Mouse (Mus musculus): ENCODE measurements at regions not wholly inside any gene's neighbourhood (a gene's known extent, or its start where the extent isn't known, plus 50 kb on each side); places are given as distances from the start of the nearest gene placed in this dataset.

DNA sequence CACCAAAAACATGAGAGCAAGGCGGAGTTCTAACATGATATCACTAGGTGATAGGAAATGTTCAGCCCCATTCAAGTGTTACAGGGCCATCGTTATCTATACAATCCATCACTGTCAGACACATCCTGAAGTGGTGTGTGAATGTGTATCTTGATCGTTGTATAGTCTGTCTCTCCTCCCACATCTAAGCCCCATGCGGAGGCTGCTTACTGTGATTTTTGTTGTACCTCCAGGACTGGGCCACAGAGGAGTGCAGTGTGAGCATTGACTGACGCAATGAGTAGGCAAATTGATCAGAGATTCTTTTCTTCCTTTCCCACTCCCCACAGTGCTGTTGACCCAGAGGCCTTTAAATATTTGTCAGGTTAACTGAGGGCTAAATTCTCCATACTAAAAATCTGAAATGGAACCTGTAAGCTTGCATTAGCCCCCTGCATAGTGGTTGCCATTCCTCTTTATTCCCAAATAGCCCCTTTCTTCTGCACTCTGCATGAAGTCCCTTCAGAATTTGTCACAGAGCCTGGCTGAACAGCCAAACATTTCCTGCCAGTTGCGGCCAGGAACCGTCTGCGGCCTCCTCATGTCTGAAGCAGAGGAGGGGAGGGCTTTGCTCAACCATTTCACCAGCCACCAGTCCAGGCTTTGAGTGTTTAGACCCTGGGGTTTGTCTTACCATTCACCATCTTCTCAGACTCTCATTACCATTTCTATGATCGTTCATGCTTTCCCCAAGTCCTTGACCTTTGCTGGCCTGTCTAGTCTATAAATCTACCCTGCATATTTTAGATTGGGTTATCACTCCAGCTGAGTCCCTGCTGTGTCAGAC, 119.3 kb downstream of the Ttc8 start:
- no peak for DNase-seq

DNA sequence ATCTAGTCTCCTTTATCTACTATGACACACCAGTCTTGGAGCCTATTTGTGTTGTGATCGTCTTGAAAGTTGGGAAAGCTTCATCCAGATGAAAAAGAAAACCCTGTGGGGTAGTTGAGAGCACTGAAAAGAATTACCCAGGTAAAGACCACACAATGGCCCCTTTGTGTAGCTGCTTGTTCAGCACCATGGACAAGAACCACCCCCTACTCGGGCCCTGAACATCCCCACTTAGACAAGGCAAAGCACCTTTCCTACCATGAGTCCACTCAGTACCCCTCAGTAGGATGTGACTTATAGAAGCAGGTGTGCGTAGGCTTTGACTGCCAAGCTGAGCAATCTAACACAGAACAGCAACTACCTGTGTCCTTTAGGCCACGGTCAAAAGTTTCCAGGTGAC, 121.2 kb downstream of the Ttc8 start:
- DNase-seq: no peak

DNA sequence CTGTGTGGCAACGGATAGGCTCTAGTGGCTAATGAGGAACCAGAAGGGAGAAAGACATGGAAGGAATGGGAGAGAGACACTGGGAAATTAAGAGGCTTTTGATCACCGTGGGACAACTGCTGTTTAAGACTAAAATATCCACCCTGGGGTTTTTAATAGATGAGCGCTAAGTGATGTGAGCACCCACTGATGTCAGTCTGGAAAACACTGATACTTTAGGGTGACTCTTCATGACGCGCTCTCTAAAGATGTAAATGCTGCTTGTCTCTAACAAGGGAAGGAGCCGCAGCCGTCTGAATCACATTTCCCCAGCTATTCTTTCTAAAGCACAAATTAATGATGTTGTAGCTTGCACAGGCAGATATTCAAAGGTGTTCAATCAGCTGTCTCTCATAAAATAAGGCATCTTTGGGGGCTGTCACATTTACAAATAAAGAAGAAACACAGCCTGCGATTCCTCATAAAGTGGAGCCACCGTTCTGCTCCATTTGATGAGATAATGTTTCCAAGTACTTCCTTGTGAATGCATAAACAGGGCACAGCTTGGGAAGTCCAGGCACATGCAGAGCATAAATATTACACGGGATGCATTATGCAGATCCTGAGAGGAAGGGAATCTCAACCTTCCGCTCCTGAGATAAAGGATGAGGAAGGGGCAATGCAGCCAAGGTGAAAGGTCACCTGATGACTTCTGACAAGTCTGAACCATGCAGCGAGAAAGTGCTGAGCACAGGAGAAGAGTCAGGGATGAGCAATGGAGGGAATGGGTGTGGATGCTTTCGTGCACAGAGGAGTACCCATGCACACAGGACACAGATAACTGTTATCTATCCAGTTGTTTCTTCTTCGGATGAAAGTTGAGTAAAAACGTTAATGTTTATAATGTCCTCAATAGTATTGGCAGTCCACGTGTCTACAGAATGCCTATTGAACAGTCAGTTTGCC, 122.8 kb downstream of the Ttc8 start:
- no peak for DNase-seq

DNA sequence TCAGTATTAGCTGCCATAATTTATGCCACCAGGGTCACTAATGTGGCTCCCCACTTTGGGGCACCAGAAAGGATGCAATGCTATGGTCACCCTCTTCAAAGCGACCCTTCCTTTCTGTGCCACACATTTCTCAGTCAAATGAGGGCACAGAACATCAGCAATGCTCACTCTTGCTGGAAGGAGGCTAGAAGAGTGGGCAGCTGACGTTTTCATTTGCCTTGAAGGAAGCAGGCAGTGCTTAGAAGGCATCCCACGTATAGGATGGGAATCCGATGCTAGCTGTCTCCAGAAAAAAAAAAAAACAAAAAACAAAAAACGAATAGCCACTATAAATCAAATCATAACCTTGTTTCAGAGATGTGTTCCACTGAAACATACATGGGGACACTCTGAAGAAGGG, 124.1 kb downstream of the Ttc8 start:
- no peak for DNase-seq

DNA sequence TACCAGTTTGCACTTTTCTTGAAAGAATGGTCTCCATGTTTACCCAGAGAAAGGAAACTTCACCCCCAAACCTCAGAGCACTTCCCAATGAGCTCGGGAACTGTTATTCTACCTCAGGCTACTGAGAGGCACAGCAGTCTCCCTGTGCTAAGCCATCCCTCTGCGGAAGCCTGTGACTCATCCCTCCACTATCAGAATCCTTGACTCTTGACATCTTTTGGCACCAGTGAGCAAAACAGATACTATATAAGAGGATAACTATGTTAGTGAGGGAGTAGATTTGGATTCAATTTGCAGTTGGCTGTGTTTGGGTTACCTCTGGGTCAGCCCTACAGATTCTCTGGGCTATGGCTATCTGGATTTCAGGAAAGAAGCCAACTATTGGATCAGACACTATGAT, 130.1 kb downstream of the Ttc8 start:
- DNase-seq: peak; percentile 42

DNA sequence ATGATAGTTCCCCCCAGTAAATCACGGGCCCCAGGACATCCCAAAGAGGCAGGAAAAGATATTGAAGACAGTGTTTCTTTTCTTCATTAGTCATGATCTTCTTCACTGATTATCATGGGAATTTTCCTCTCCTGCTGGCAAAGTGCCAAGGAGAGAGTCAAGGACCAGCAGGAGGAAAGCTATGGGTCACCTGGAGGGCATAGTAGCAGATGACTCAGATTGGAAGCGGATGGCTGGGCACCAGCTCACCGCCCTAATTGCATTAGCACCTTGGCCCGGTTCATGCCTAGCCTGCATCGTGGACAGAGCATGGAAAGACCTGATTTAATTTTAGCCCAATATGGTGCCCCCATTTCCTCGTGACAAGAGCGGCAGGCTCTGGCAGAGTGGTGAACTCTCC, 132.2 kb downstream of the Ttc8 start:
- peak; percentile 32 for DNase-seq

DNA sequence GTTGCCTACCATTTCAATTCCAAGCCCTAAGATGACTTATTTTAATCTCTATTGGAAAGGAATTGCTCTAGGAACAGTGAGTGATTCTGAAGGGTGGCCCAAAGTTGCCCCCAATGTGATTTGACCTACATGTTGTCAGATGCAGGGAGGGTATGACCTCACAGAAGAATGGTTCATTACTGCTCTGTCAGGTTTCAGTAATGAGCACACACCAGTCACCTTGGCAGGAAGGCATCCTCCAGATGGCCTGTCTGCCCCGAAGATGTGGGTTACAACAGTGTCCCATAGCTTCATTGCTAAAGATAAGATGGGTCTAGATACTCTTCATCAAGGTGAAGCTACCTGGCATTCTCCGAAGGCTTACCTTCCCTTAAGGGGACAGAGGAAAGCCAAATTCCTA, 137.1 kb downstream of the Ttc8 start:
- DNase-seq: no peak

DNA sequence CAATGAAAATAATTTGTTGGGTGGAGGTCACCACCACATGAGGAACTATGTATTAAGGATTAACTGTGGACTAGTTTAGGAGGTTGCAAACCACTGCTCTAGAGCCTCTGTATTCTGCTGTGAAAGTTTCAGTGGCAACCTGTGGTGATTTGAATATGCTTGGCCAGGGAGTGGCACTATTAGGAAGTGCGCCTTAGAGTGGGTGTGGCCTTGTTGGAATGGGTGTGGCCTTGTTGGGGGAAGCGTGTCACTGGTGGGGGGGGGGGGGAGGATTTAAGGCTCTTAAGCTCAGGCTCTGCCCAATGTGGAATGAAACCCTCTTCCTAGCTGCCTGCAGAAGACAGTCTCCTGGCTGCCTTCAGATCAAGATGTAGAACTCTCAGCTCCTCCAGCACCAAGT, 138.5 kb downstream of the Ttc8 start:
- no peak for DNase-seq

DNA sequence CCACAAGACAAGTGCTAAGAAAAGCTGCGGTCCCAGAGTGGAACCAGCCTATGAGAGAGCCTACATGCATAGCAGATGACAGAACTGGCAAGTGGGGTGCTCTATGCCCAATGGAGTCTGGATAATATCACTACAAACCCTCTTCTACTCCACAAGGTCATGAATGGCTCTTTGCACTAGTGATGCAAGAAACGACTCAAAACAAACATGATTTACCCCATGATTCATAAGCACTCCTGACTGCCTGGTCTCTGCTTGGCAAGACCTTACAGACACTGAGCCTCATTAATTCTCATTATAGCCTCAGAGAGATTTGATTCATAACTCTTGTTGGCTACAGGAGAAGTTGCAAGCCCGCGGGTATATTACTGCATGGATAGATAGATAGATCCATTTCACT, 139.1 kb downstream of the Ttc8 start:
- no peak for DNase-seq

DNA sequence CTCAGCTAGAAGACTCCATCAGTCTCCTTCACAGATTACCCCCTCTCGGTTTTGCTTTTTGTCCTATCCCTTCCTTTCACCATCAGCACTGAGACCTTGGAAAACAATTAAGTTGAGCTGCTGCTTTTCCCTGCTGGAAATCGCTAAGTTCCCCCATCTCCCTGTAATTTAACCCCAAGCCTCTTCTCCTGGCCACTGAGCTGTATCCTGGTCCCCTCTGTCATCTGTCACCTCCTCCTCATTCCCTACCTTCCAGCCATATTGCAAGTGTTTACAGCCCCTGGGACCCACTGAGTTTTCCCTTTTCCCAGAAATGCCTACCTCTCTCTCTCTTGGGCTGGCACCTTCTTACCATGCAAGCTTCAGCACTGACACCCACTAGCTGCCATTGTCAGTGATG, 140.3 kb downstream of the Ttc8 start:
- DNase-seq: no peak

DNA sequence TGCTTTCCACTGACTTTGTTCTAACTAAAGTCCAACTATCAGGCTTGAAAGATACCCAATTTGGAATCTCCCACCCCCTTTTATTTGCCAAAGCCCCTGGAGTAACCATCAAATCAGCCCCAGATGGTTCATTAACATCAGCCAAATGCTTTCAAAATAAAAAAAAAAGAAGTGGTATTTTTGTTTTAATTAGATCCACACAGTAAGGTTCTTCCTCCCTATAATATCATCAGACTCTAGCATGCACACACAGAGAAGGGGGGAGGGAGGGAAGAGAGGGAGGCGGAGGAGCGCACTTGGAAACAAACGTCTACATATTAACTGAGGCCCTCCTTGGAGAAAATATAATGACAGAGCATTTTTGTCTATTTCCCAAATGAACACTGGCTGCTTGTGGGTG, 143.1 kb downstream of the Ttc8 start:
- DNase-seq: no peak

DNA sequence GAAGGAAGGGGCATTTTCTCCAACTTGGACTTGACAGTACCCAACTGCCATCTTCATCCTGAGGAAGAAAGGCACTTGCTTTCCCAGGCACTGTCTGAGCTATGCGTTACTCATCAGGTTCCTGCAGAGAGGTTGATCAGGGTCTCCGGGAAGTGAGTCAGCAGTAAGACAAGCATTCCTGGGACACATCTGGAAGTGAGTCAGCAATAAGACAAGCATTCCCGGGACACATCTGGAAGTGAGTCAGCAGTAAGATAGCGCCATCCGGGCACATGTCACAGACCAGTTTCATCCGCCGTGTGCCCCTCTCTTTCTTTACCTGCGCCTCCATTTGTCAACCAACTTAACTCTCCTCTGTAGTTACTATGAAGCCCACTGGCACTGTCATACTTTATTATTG, 143.5 kb downstream of the Ttc8 start:
- DNase-seq: peak; percentile 21

DNA sequence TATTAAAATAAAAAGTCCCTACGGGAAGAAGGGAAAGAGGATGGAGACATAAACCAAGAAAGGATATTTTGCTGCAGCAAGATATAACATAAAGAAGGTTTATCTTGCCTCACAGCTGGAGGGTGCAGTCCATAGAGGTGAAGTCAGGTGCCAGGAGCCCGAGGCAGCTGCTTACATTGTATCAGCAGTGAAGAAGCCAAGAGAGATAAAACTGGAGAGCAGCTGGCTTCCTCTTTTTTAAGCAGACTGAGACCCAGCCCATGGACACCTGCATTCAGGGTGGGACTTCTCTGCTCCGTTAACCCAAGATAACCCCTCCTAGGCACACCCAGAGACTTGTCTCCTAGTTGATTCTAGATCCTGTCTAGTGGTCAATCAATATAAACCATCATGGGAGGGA, 147.6 kb downstream of the Ttc8 start:
- DNase-seq: no peak

DNA sequence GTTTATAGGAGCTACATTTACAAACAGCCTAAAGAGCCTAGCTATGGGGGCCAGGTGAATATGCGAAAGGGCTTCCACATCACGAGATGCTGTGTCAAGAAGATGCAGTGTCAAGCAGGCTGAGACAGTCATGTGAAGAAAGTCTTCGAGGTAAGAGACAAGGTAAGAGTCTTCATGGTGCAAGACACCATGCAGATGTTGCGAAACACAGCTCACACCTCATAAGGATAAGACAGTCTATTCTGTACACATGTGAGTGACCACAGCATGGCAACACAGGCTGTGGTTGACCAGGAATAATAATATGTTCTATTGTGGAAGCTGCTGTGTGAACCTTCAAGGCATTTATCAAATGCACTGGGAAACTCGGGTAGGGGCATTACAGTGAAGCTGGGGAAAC, 153.4 kb downstream of the Ttc8 start:
- no peak for DNase-seq

DNA sequence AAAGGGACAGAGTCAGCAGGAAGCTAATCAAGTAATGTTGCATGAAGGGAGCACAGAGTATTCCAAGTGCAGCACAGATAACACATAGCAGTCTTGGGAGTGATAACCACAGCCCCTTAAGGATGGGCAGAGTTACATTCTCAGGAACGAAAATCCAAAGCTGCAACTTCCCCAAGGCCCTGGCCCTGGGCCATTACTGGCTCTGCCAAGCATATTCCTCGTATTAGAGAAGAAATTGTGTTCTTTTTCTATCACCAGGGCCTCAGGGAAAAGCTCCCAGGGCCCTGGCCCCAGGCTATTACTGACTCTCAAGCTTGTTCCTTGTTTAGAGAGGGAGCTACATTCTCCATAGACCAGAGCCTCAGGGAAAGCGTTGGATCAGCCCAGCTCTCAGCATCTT, 157.0 kb downstream of the Ttc8 start:
- DNase-seq: peak; percentile 72

DNA sequence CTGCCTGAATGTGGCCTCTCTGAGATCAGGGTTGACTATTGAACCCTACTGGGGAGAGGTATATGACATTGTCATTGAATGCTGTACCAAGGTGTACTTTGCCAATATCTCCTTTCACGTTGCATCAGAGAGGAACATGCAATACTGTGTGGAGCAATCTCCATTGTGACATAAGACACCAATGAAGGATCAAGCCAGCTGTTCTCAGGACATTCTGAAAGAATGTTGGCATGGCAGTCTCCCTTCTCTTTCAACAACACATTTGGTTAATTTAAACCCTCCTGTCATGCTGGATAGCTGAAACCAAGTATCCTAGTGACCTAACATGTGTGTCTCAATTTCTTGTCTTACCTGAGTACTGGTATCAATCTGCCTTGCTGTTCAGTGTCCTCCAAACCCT, 159.5 kb downstream of the Ttc8 start:
- peak; percentile 50 for DNase-seq

DNA sequence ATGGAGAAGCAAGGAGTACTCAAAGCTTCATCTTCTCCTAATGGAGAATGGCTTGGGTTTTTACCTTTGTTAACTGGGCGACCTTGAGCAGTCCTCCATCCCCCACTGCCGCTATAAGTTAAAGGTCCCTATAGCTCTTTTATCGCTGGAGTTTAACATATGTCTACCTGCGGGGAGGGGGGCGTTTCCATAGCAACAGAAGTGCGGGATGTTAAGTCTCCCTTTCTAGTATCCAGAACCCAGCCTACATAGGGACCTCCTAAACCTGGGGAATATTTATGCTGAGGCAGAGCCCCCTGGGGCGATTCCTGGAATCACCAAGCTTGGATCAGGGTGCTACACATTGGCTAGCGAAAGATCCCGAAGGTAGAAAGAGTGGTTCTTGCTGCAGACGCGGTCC, 163.2 kb downstream of the Ttc8 start:
- DNase-seq: no peak

DNA sequence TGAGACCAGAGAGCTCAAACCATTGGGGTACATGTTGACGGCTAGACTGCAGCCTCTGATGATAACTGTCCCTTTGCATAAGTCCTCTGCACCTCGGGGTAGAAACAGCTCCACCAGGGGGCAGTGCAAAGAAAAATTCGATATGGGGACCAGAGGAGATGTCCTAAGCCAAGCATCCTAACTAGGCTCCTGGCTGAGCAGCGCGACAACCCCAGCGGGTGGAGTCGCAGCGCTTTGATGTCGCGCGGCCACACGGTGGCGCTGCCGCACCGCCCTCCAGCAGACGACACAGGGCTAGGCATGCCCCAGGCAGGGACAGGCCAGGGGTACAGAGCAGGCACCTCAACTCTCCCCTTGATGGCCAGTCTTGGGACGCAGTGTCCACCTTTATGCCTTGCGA, 163.8 kb downstream of the Ttc8 start:
- DNase-seq: peak; percentile 89

DNA sequence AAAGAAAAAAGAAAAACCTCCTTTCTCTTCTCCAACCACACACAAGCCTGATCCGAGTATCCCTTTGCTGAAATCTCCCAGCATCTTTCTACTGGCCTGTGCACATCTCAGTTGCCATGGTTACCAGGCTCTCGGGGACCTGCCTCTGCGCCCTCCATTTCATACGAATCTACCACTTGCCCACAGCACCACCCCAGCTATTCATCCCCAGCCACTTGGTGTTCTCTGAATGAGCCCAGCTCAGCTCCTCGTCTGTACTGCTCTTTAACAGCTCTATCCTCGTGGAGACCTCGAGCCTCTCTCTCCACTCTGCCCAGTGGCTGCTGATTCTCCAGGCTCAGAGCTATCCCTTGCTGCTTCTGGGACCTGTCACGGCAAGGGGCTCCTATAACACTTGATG, 166.9 kb downstream of the Ttc8 start:
- DNase-seq: no peak

DNA sequence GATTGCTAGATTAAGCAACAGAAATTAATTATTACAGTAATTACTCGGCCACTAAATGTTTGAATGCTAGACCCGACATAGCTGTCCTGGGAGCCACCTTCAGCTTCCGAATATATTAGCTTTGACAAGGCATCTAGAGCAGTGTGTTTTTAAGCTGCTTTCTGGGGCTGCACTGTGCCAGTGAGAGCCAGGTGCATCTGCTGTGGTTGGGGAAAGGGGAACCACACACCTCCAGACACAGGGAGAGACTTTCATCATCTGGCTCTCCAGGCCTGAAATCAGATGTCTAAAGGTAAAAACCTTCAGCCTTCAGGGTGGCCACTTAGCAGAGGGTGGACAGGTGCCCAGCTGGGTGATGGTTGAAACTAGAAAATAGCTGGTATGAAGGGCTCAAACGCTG, 171.4 kb downstream of the Ttc8 start:
- no peak for DNase-seq

DNA sequence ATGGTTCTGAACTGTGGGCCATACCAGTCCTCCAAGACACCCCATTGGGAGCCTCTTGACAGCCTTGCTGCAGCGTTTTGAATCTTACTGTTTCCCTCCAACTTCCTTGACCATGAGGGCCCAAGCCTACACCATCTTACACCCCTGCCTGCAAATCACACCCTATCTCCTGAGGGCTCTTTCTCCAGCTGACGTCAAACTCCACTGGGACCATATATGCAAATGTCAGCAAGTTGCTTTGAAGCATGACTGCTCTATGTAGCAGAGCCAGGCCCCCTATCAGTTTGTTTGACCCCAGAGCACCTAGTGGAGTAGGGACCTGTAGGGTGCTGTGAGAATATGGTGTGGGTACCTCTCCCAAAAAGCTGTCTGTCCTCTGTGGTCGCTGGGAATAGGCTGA, 172.8 kb downstream of the Ttc8 start:
- no peak for DNase-seq

DNA sequence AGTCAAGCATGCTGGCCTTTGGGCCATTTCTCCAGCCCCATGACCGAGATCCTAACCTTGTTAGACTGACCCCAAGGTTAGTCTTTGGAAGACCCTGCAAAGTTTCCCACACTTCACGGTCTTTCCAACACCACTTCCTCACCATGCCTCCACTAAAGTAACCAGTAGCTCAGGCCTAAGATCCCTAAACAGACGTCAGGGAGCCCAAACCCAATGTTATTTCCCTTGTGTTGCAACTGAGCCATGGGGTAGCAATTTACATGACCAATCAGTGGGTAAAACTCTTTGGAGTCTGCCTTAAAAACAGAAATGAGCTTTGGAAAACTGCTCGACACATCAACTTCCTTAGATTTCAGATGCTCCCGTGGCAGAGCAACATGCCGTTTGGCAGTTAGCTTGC, 173.6 kb downstream of the Ttc8 start:
- no peak for DNase-seq

DNA sequence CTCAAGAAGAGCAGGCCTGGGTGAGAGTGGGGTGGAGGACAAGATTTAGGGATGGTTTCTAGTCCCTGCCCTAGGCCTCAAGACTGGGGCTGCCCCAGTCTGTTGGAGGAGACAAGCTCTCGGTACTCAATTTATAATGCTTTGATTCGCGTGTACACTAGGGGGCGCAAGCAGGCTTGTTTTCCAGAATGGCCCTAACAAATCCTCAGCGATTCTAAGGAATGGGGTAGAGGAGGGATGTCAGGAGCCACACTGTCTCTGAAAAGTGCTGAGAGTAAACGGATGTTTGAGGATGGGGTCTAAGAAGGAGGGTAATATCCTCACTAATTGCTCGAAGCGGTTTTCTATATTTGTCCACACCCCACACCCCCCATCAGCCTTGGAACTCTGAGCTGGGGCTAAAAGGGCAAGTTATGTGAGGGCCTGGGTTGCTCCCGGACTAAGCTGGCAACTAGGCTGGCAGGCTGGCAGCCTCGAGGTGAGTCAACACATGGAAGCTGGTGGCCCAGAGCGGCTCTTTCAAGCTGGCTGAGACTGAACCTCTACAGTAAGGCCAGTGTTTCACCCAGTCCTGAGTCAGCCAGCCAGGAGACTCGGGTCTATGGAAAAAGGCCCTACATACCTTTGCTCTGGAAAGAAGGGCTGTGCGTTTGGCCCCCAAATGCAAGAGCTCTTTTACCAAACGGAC, 176.7 kb downstream of the Ttc8 start:
- peak; percentile 91 for DNase-seq

All from adrenal gland, postnatal 10 days (tissue).